Mouse (Mus musculus) liver, adult 2 months (tissue): ENCODE results near the gene Hdac2. TPM values are rescaled to one million over a fixed set of nuclear protein-coding genes. Genes with fewer than 3 reads are reported as not detected.

Experiments
- DNase-seq: peaks from one replicate; pipeline ENCODE4 v3.0.0-alpha.2; 2011; ENCODE audit warnings: low read depth, low spot score; ENCODE audit errors: extremely low read depth
- H3K27ac ChIP-seq: fragments of 200-500 bp; replicated peaks from 2 replicates; pipeline ENCODE4 v1.5.1; 2012; ENCODE audit warnings: low read depth, mild to moderate bottlenecking, control low read depth, inconsistent platforms, low read length; ENCODE audit not compliant: insufficient read depth
- H3K27me3 ChIP-seq: fragments of 200-500 bp; 2 replicates; pipeline ENCODE4 v1.6.1; 2012; ENCODE audit warnings: mild to moderate bottlenecking, moderate library complexity, low read length, inconsistent platforms; ENCODE audit not compliant: control insufficient read depth, insufficient read depth
- H3K36me3 ChIP-seq: fragments of 200-500 bp; 2 replicates; pipeline ENCODE4 v1.6.1; 2012; ENCODE audit warnings: low read length, inconsistent platforms; ENCODE audit not compliant: control insufficient read depth, insufficient read depth
- H3K4me1 ChIP-seq: fragments of 200-500 bp; 2 replicates; pipeline ENCODE4 v1.6.1; 2011; ENCODE audit warnings: low read length; ENCODE audit not compliant: control insufficient read depth, insufficient read depth
- H3K4me3 ChIP-seq: fragments of 200-500 bp; 2 replicates; pipeline ENCODE4 v1.5.1; 2011; ENCODE audit warnings: low read depth, mild to moderate bottlenecking, control low read depth, low read length, moderate library complexity; ENCODE audit not compliant: insufficient read depth
- H3K79me2 ChIP-seq: fragments of 200-500 bp; 2 replicates; pipeline ENCODE4 v1.6.1; 2012; ENCODE audit warnings: inconsistent platforms, mild to moderate bottlenecking, low read length, moderate library complexity; ENCODE audit not compliant: control insufficient read depth, insufficient read depth
- H3K9ac ChIP-seq: fragments of 200-500 bp; 2 replicates; pipeline ENCODE4 v1.6.1; 2012; ENCODE audit warnings: low read depth, mild to moderate bottlenecking, control low read depth, inconsistent platforms, low read length
- CTCF ChIP-seq: fragments of 200-500 bp; IDR thresholded peaks from 2 replicates; pipeline ENCODE4 v1.5.1; 2011; ENCODE audit warnings: low read depth, low read length, control low read depth
- POLR2A ChIP-seq: fragments of 200-500 bp; IDR thresholded peaks from 2 replicates; pipeline ENCODE4 v1.6.1; 2011; ENCODE audit warnings: low read length, control low read depth; ENCODE audit not compliant: insufficient read depth; ENCODE audit errors: extremely low read depth
- WGBS: fragments of 180-500 bp; shearing (Covaris S2); methylation state at CpG from one replicate; pipeline ENCODE4 v1.1.7; 2018; 5-methylcytosine and 5-hydroxymethylcytosine counted together
- polyA plus RNA-seq: library from polyadenylated mRNA; depleted of rRNA; stranded (reverse); fragments of >200 nt; gene quantifications from 2 replicates; pipeline ENCODE4 v1.2.3, GENCODE M21; 2012; rRNA removed
- total RNA-seq: library from RNA; depleted of rRNA; stranded (reverse); fragments of >200 nt; gene quantifications from 2 replicates; pipeline ENCODE4 v1.2.3, GENCODE M21; 2014; rRNA removed

Gene Hdac2
- total and polyA plus RNA-seq, 2 experiments = 2.6 to 24.7 TPM

DNA sequence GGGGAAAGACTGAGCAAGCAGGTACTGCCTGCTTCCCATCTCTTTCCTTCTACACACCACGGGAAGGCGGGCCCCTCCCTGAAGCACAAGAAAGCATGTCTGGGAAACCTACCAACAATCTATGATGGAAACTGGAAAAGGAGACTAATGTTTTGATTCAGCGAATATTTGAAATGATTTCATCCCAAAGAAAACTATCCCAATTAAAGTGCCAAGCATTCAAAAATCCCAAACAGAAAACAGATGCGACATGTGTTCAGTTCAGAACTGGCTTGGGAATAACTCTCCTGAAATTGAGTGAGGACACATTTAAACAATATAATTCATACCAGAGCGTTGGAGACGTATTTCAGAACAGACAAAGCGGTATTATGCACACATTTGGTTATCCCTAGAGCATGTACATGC is 60.8 kb downstream of the Hdac2 start:
- Histone ChIP-seq H3K4me1 (no peaks in the 10 kb centered on the region), H3K27me3 (no peaks in the 10 kb centered on the region), H3K4me3 (no peak overlapping the region), H3K27ac (no peak overlapping the region), H3K9ac (no peak overlapping the region), H3K79me2 (no peaks in the 10 kb centered on the region), H3K36me3 (no peaks in the 10 kb centered on the region)
- no peak for TF ChIP-seq CTCF
- peak; percentile 7 for DNase-seq
- WGBS = 88% methylated on average over 7 of the region's 7 CpGs

- Histone ChIP-seq H3K27me3 (no peaks in the 10 kb centered on the region), H3K9ac (no peak overlapping the region)
- TF ChIP-seq POLR2A = no peak
- no peak for TF ChIP-seq CTCF
Observed at GRCm38 (mm10) chr10:37047661-37048098, 73.3 kb downstream of the Hdac2 start.

More at GRCm38 (mm10) chr10:37047661-37048098, 73.3 kb downstream of the Hdac2 start:
- H3K4me3 ChIP-seq = no peak overlapping the region
- WGBS = 85% methylated on average over 8 of the region's 8 CpGs
- H3K27ac ChIP-seq = no peak overlapping the region
- no peak for DNase-seq
- no peaks in the 10 kb centered on the region for H3K36me3 ChIP-seq
- H3K4me1 ChIP-seq = no peaks in the 10 kb centered on the region
- no peaks in the 10 kb centered on the region for H3K79me2 ChIP-seq

Other genes starting within 250 kb of the Hdac2 start
- 8.9 and 10.2 TPM in 2 replicates for gene Marcks, start 164.4 kb downstream of the Hdac2 start, total RNA-seq
- 3.4 and 4.6 TPM in 2 replicates for gene Marcks, start 164.4 kb downstream of the Hdac2 start, polyA plus RNA-seq